Mouse (Mus musculus): ENCODE measurements around the gene Rnf31.

Rnf31 gene

DNA sequence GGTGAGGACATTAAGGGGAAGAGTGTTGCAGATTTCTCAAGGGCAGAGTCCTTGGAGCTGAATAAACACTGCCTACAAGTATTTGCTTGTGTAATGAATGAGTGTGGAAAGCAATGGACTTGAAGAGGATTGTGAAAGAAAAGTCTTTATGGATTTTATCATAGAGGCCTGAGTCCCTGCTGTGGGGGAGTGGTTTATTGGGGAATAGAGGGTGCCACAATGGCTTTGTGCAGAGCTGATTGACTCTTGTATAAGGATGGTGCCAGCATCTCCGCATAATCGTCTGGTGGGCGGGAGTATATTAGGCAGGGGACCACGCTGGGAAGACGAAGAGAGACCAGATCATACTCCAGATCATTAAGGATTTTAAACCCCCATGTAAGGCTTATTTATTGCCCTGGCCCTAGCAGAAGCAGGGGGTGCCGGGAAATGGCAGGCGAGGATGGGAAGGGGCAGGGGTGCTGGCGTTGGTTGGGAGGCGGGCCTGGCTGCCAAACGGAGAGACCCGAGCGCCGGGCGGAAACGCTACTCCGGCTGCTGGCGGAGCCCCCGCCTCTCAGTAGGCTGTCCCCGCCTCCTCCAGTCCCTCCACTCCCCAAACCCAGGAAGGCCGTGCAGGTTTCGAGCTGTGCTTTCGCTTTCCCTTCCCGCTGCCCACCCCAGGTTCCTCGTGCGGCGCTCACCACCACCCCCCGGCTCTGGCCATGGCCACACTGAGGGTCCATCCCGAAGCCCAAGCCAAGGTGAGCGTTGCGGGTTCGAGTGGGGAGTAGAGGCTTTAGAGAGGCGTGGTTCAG lies 13.4 kb upstream of the Rnf31 start, which contains the start of gene Psme1:
Gene Psme1 (plus strand): TSS at position 253 of the 797 bp plus-strand sequence.
- DNase-seq: peak; percentile 87 to 91

DNA sequence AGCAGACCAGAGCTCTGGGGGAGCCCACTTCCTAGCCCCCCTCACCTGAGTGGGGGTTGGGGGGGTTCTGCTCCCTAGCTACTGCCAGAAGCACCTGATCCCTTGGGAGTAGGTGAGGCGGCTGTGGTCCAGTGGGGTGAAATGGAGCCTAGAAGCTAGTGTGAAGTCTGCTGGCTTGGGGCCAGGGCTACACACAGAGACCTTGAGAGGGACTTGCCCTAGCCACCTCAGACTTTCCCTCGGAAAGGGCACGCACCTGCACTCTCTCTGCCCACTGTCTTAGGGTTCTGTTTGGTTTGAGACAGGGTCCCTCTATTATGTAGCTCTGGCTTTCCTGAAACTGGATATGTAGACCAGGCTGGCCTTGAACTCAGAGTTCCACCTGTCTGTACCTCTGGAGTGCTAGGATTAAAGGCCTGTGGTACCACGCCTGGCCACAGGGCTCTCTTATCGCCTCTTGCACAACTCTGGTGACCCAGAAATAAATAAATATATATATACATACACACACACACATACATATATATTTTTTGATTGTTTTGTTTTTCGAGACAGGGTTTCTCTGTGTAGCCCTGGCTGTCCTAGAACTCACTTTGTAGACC lies 12.7 kb upstream of the Rnf31 start:
- DNase-seq: peak; percentile 74 to 83

DNA sequence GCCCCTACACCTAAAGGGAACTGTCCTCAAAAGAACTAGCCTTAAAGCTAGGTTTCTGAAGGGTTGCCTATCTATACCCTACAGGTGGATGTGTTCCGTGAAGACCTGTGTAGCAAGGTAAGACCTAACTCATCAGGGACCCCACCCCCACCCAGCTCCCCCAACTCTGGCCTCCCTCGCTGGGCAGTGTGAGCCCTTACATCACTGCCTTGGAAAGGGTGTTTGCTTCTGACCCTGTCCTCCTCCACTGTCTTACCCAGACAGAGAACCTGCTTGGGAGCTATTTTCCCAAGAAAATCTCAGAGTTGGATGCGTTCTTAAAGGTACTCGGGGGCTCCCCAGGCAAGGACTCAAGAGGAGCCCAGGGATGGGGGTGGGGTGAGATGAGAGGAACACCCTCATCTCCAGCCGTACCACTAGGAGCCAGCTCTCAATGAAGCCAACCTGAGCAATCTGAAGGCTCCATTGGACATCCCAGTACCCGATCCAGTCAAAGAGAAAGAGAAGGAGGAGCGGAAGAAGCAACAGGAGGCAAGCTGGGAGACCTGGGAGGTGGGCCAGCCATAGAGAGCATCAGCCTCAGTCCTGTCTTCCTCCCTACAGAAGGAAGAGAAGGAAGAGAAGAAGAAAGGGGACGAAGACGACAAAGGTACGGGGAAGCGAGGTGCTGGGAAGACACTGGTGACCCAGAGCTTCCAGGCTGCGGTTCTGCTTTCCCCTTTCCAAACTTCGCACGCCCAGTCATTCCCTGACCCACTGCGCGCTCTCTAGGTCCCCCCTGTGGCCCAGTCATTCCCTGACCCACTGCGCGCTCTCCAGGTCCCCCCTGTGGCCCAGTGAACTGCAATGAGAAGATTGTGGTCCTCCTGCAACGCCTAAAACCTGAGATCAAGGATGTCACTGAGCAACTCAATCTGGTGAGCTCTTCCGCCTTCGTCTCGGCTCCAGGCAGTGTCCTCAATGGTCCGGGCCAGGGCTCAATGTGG lies 11.7 kb upstream of the Rnf31 start:
- no peak for DNase-seq

DNA sequence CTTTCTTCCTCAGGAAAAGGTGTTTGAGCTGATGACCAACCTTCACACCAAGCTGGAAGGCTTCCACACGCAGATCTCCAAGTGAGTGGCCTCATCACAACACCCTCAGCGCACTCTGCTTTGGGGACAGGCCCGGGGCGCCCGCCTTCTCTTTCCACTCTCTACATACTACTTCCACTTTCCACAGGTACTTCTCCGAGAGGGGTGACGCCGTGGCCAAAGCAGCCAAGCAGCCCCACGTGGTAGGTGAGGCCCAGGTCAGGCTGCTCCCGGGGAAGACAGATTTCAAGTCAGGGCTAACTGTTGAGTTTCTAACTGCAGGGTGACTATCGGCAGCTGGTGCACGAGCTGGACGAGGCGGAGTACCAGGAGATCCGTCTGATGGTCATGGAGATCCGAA lies 10.8 kb upstream of the Rnf31 start:
- no peak for DNase-seq

DNA sequence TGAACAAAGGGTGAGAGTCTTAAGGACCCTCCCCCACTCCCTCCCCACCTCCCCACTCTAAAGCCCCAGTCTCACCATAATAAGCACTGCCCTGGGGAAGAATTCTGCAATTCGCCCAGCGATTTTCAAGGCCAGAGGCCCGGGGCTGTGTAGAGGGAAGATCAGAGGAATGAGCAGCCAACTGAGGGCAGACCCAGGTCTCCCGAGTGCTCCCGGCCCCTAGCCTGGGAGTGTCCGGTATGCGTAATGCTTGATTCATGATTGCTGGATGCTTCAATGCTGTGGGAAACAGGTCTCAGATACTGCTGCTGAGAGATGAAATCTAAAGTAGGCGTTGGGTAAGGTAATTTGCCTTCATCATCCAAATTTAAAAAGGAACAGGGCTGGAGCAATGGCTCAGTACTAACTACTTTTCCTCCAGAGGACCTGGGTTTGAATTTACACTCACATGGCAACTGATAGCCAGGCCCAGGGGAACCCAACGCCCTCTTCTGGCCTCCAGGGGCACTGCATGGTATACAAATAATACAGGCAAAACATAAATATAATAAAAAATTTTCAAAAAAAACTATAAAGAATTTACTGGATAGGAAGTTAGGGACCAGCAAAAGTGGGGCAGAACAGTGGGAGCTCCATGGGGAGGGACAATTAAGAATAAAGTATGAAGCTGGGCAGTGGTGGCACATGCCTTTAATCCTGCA lies 9.4 kb upstream of the Rnf31 start:
- no peak for DNase-seq

DNA sequence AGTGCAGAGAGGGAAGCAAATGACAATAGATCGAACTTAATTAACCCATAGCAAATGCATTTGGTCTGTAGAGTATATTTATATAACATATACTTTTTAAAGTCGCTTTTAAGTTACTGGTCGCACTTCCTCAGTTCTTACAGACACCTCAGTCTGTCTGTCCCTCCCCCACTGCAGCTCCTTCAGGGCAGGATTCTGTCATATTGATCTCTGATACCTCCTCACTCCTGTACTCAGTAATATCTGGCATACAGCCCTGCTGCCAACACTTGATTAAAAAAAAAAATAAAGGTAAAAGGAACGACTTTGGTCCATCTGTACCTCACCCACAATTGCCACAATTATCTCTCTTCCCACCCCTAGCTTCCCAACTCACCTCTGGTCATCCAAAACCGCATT lies 7.2 kb upstream of the Rnf31 start:
- DNase-seq: no peak

DNA sequence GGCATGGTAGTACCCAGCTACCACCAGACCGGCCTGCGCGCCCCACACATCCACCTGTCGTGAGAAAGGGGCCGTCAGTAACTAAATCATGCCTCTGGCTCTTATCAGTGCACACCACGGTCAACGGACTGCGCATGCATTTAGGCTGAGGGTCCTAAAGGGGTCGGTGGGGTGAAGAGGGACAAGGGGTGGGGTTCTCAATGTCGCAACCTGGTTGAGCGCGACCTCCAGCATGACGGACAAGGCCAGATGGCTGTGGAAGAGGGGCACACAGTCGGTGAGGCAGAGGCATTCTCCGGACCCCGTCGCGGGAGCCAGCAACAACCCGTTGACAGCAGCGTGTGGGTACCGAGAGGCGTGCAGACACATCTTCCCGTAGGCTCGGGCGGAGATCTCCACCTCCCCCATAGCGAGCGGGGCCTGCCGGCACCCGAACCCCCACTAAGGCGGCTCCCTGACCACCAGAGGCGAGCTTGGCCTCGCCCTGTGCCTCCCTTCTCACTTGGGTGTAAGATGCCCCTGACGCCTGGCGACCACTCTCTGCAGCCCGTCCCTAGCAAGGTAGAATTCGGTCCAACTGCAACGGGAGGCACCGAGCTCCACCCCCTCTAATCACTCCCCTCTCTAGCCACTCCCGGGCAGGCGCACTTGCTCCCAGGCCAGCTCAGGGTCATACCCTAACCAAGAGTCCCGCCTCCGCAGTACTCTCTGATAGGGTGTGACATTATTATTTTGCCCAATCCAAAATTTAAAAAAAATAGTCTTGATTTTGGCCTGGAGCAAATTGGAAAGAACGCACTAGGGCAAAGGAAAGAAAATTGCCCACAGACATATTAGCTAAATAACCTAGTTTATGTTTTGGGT lies 6.6 kb upstream of the Rnf31 start, which contains the start of gene Emc9:
Gene Emc9 (minus strand): TSS at position 601 of the 864 bp plus-strand sequence.
- DNase-seq: peak; percentile 72 to 81

DNA sequence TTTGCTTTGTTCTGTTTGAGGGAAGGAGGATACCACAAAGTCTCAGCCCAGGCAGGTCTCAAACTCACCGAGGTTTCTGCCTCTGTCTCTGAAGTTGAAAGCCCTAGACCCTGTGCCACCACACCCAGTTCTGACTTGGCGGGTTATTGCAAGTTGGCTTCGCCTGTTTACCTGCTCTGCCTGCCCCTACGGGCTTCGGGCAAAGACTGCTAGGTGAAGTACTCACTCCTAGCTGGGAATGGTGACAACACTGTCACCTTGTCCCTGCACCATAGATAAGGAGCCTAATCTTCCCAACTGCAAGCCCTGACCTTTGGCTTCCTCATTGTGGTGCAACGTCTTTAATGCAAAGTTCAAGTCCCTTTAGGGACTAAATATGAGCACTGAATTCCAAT lies 5.9 kb upstream of the Rnf31 start:
- no peak for DNase-seq

DNA sequence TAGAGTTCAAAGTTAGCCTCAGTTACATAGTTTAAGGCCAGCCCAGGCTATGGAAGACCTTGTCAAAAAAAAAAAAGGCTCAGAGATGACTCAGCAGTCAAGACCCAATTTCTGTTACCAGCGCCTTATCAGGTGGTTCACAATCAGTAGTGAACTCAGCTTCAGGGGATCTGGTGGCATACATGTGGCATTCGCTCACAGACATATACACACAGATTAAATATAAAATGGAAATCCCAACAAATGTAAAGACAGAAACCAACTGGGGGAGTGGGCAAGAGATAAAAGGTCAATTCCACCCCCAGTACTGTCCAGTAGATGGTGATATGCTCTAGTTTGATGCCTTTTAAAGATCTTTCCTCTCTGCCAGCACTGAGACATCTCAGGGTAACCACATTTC lies 5.4 kb upstream of the Rnf31 start:
- DNase-seq: no peak

DNA sequence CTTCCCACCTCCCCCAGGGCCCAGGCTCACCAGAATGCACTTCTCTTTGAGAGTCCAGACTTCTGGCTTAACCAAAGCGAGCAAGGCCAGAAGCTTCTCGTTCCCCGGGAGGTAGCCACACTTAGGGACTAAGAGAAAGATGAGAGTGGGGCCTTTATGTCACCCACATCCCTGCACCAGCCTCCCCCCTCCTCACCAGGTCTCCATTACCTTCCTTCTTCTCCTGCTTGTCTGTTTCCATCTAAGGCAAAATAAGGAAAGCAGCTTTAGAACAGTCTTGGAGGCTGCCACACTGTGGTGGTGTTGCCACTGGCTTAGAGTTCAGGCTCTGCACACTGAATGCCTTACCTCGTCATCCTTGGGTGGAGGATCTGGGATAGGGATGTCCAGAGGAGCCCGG lies 2.2 kb upstream of the Rnf31 start:
- no peak for DNase-seq

DNA sequence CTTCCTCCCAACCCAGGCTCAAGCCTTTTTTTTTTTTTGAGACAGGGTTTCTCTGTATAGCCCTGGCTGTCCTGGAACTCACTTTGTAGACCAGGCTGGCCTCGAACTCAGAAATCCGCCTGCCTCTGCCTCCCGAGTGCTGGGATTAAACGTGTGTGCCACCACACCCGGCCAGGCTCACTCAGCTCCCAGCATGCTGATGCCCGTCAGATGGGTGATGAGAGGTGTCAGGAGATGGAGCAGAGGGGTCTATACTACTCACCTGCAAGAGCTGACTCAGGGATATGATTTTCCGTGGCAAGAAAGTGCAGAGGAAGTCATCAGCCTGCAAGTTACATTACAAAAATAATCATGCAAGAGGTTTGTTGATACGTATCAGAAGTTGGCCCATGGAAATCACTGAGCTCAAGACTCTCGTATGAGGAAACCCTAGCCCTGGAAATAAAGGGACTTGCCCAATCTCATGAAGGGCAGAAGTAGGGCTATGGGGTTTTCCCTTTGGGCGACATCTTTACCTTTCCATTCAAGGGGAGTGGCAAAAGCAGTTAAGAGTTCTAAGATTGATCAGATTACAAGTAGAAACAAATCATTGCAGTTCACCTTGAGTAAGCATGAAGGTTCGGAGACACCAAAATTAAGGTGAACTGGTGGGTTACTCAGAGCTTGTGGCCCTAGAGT lies 1.6 kb upstream of the Rnf31 start:
- DNase-seq: no peak

DNA sequence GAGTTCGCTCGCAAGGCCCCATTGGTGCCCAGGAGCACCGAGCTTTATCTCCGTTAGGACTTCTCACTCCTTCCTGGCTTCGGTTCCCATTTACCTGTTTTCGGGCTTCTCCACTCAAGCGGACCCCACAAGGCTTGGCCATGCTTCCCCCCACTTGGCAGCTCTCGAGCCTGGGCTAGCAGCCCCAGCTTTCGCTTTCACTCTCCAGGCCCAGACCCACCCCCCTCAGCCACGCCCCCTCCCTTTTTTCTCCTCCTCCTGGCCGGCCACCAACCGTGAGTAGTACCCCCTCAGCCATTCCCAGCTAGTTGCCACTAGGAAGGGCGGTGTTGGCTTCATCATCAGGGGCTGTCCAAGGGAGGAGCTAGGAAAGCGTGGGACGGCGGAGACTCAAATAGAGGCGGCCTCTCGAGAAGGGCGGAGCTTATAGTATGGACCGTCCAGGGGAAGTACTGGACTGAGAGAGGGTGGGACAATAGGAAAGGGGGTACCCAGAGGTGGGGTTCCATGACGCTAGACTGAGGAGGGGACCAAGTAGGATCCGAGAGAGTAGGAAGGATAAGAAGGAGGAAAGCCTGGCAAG lies 669 bp upstream of the Rnf31 start, which contains the start of gene Psme2:
Gene Psme2 (minus strand): TSS at position 366 of the 583 bp plus-strand sequence.
- peak; percentile 92 to 95 for DNase-seq

DNA sequence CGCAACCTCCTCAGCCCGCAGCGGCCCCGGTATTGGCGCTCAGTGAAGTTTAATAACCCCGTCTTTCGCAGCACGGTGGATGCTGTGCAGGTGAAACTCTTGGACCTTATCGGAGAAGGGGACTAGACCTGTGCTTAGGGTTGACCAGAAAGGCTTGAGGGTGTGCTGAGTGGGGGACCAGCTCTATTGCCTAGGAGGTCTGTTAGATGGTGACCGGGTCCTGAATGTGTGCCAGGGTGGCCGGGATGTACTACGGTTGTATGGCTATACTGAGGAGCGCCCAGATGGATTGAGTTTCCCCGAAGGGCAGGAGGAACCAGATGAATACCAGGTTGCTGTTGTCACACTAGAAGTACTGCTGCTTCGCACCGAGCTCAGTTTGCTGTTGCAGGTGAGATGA lies 718 bp downstream of the Rnf31 start:
- peak; percentile 30 to 46 for DNase-seq

DNA sequence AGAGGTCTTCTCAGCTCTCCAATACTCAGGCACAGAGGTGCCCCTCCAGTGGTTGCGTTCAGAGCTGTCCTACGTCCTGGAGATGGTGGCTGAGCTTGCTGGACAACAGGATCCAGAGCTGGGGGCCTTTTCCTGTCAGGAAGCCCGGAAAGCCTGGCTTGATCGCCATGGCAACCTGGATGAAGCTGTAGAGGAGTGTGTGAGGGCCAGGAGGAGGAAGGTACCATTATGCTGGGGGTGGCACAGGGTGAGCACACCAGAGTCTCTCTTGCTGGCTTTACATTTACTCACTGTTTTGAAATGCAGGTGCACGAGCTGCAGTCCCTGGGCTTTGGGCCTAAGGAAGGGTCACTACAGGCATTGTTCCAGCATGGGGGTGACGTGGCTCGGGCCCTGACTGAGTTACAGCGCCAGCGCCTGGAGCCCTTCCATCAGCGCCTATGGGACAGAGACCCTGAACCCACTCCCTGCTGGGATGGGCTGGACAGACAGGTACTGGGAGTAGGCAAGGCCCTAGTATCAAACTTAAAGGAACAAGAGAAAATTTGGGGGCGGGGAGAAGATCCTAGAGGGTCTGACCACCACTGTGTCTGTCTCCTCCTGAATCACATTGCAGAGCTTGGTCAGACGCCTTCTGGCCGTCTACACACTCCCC lies 4.7 kb downstream of the Rnf31 start:
- DNase-seq: peak in 1 of 2 experiments; percentile 48

DNA sequence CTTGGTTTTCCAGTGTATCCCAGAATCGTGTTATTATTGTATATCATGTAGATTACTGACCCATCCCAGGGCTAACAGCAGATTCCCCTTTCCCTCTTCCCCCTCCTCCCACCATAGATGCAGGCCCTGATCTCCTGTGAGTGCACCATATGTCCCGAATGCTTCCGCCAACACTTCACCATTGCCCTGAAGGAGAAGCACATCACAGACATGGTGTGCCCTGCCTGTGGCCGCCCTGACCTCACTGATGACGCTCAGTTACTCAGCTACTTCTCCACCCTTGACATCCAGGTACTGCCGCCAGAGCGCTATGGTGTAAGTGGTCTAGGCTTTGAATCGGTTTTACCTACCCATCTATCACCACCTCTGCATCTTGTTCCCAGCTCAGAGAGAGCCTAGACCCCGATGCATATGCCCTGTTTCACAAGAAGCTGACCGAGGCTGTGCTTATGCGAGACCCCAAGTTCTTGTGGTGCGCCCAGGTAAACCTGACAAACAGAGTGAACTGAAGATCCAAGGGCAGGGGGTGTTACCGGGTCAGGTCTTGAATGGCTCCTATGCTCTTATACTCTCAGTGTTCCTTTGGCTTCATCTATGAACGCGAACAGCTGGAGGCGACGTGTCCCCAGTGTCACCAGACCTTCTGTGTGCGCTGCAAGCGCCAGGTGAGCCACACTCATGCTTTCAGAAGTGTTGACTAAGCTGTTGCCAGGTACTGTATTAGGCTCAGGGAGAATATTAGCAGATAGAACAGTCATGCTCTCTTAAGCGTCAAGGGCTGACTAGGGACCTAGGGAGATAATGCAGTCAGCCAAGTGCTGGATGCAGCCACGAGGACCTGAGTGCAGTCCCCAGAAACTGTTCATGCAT lies 7.2 kb downstream of the Rnf31 start:
- no peak for DNase-seq

DNA sequence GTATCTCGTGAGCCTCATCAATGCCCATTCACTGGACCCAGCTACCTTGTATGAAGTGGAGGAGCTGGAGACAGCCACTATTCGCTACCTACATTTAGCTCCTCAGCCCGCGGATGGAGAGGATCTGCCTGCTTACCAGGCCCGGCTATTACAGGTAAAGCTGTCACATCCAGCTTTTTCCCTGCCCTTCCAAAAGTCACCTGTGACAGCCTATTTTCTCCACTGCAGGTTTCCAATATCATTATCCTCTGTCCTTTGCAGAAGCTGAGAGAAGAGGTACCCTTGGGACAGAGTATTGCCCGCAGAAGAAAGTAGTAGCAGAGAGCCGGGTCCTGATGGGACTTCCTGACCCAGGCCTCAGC lies 11.7 kb downstream of the Rnf31 start, which contains the start of gene Irf9:
Gene Irf9 (plus strand): TSS at position 301 of the 362 bp plus-strand sequence.
- no peak for DNase-seq

DNA sequence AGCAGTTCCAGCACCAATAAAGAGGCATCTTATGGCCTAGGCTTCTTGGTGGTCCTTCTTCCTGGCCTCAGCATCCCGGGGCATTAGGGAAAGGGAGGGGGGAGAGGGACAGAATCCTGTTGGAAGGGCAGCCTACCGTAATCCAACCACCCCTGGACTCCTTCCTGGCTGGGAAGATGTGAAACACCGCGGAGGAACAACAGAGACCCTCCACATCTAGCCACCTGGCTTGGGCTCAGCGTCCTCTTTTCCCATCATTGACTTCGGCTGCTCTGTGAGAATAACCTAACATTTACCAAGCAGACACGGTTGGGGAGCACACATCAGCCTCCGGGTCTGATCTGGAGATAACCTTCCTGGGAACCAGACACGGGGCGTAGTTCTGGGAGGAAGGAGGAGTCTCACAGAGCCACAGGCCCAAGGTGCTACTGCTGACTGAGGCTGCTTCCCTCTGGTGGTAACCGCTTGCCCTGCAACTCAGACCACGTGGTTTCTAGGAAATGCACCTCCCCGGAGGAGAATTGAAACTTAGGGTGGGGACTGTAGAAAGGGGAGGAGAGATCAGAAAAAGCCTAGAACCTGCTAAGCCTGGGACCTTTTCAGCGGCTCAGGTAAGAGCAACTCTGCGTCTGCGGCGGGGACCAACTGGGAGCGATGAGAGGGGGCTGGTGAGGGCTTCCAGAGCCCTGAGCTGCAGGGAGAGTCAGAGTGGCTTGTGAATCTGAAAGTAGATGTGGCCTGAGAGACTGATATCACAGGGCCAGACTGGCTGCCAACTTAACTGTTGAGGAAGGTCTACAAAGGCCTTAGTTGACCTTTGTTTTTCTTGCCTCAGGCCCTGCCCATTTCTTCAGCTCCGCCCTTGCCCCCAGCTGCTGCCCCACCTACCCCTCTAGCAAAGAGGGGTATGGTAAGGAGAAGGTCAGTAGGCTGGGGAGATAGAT lies 12.4 kb downstream of the Rnf31 start:
- peak; percentile 94 to 95 for DNase-seq

DNA sequence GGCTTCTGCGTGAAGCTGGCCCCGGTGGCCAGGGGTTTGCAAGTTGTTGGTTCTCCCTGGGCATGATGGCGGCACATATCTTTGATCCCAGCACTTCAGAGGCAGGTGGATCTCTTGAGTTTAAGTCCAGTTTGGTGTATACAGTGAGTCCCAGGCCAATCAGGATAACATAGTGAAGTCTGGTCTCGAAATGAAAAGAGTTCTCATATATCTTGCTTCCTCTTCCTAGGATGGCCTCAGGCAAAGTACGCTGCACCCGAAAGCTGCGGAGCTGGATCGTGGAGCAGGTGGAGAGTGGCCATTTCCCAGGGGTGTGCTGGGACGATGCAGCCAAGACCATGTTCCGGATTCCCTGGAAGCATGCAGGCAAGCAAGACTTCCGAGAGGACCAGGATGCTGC lies 13.3 kb downstream of the Rnf31 start:
- DNase-seq: no peak

All from kidney, postnatal 4 days (tissue).